Mouse (Mus musculus) limb, embryonic 11.5 days (tissue): ENCODE data around the gene Uqcc1. TPM values are rescaled to one million over a fixed set of nuclear protein-coding genes. Genes with fewer than 3 reads are reported as not detected.
"Not testable (repeated sequence)": the region's sequence is repeated elsewhere in the genome, so short reads cannot be mapped to it uniquely, and the experiment has no call there.

Experiments
- ATAC-seq: fragments of 200-750 bp; cut with Nextera tagmentation; 2 replicates; pipeline ENCODE4 v1.8.0; 2017; ENCODE audit warnings: low read depth; ENCODE audit not compliant: insufficient number of reproducible peaks, low FRiP score, low TSS enrichment
- DNase-seq: peaks from one replicate; pipeline ENCODE4 v3.0.0-alpha.2; 2015; ENCODE audit warnings: low spot score
- H3K27ac ChIP-seq: fragments of 300-500 bp; sonication (generic); replicated peaks from 2 replicates; pipeline ENCODE4 v1.5.1; 2014; ENCODE audit warnings: low read depth, mild to moderate bottlenecking, low read length
- H3K27me3 ChIP-seq: fragments of 300-500 bp; sonication (generic); 2 replicates; pipeline ENCODE4 v1.6.1; 2014; ENCODE audit warnings: mild to moderate bottlenecking, low read length, mixed read lengths; ENCODE audit not compliant: control insufficient read depth, insufficient read depth
- H3K36me3 ChIP-seq: fragments of 300-500 bp; sonication (generic); 2 replicates; pipeline ENCODE4 v1.6.1; 2014; ENCODE audit warnings: mild to moderate bottlenecking, low read length, moderate library complexity, mixed read lengths; ENCODE audit not compliant: control insufficient read depth, insufficient read depth
- H3K4me1 ChIP-seq: fragments of 300-500 bp; sonication (generic); 2 replicates; pipeline ENCODE4 v1.6.1; 2014; ENCODE audit warnings: low read length, mixed read lengths; ENCODE audit not compliant: control insufficient read depth, insufficient read depth
- H3K4me2 ChIP-seq: fragments of 300-500 bp; sonication (generic); 2 replicates; pipeline ENCODE4 v1.6.1; 2014; ENCODE audit warnings: low read depth, mild to moderate bottlenecking, moderate library complexity; ENCODE audit not compliant: severe bottlenecking
- H3K4me3 ChIP-seq: fragments of 300-500 bp; sonication (generic); 2 replicates; pipeline ENCODE4 v1.5.1; 2014; ENCODE audit warnings: low read depth, low read length
- H3K9ac ChIP-seq: fragments of 300-500 bp; sonication (generic); 2 replicates; pipeline ENCODE4 v1.6.1; 2014; ENCODE audit warnings: mild to moderate bottlenecking, low read length
- H3K9me3 ChIP-seq: fragments of 300-500 bp; sonication (generic); 2 replicates; pipeline ENCODE4 v1.6.1; 2016; ENCODE audit warnings: low read length; ENCODE audit not compliant: control insufficient read depth
- WGBS: fragments of 180-500 bp; shearing (Covaris S2); extraction: QIAGEN DNeasy Blood & Tissue Kit; methylation state at CpG from one replicate; pipeline ENCODE4 v1.1.7; 2014; 5-methylcytosine and 5-hydroxymethylcytosine counted together
- polyA plus RNA-seq: library from polyadenylated mRNA; unstranded; fragments of >200 nt; fragmentation: Nextera tagmentation; extraction: Ambion mirVana; gene quantifications from 2 replicates; pipeline ENCODE4 v1.2.1, GENCODE M21; 2014

The Uqcc1 gene
- polyA plus RNA-seq, 1 experiment from 2014 or later: 60.4 TPM

GRCm38 (mm10) chr2:155834732-155835131, 95.4 kb downstream of the Uqcc1 start, which contains the start of gene Fam83c:
Gene Fam83c (minus strand): TSS chr2:155834854.
- H3K27me3 ChIP-seq: no peaks in the 10 kb centered on the region
- ATAC-seq (no peak), DNase-seq (no peak)
- H3K27ac ChIP-seq: no peak within 1 kb of the TSS
- no peak within 1 kb of the TSS for H3K9ac ChIP-seq
- no peak within 1 kb of the TSS for H3K4me2 ChIP-seq
- no peaks in the 10 kb centered on the region for H3K4me1 ChIP-seq
- 65% methylated on average over 9 of the region's 9 CpGs for WGBS
- no peak within 1 kb of the TSS for H3K4me3 ChIP-seq
- H3K9me3 ChIP-seq: no peaks in the 10 kb centered on the region
- H3K36me3 ChIP-seq: no peaks in the 10 kb centered on the region

GRCm38 (mm10) chr2:155832087-155832486, 98.0 kb downstream of the Uqcc1 start:
- ATAC-seq, H3K27me3 ChIP-seq, H3K9ac ChIP-seq, H3K27ac ChIP-seq, DNase-seq, H3K36me3 ChIP-seq, H3K4me1 ChIP-seq, H3K4me3 ChIP-seq, H3K4me2 ChIP-seq, H3K9me3 ChIP-seq: not testable (repeated sequence)
- 66% methylated on average over 1 of the region's 1 CpGs for WGBS

GRCm38 (mm10) chr2:155831302-155831701, 98.8 kb downstream of the Uqcc1 start:
- ATAC-seq (no peak), DNase-seq (no peak)
- Histone ChIP-seq H3K4me2 (no peak overlapping the region), H3K36me3 (no peaks in the 10 kb centered on the region), H3K9ac (no peak overlapping the region), H3K4me3 (no peak overlapping the region), H3K9me3 (no peaks in the 10 kb centered on the region), H3K4me1 (0 out of 2 replicates have a peak, but pooled peaks cover 3% of the 10 kb centered on the region), H3K27ac (no peak overlapping the region), H3K27me3 (no peaks in the 10 kb centered on the region)
- 63% methylated on average over 9 of the region's 9 CpGs for WGBS

- Histone ChIP-seq H3K4me1 (0 out of 2 replicates have a peak, but pooled peaks cover 3% of the 10 kb centered on the region), H3K9ac (no peak overlapping the region), H3K27ac (no peak overlapping the region), H3K9me3 (no peaks in the 10 kb centered on the region), H3K27me3 (no peaks in the 10 kb centered on the region), H3K36me3 (no peaks in the 10 kb centered on the region), H3K4me3 (no peak overlapping the region), H3K4me2 (no peak overlapping the region)
- ATAC-seq: no peak
- WGBS: 87% methylated on average over 8 of the region's 8 CpGs
- no peak for DNase-seq
Measured at GRCm38 (mm10) chr2:155830841-155831240, 99.3 kb downstream of the Uqcc1 start.

- Histone ChIP-seq H3K9me3 (no peaks in the 10 kb centered on the region), H3K4me3 (peak within 1 kb of the TSS; percentile 87), H3K27me3 (no peaks in the 10 kb centered on the region), H3K4me1 (0 out of 2 replicates have a peak, but pooled peaks cover 3% of the 10 kb centered on the region), H3K4me2 (peak within 1 kb of the TSS; percentile 69), H3K9ac (peak within 1 kb of the TSS; percentile 63), H3K27ac (no peak within 1 kb of the TSS; the same call in 1 of the 2 replicates), H3K36me3 (peaks cover 9% of the 10 kb centered on the region)
- DNase-seq (peak; percentile 94), ATAC-seq (peak; percentile 86; the same call in 1 of the 2 replicates)
- WGBS: 3% methylated on average over 27 of the region's 27 CpGs
Measured at GRCm38 (mm10) chr2:155826630-155827424, 103.3 kb downstream of the Uqcc1 start, which contains the start of gene Eif6. Gene Eif6 (minus strand): TSS chr2:155826925.

GRCm38 (mm10) chr2:155825904-155826629, 104.0 kb downstream of the Uqcc1 start:
- DNase-seq (peak; percentile 30), ATAC-seq (no peak)
- 0 out of 2 replicates have a peak, but pooled peaks cover 3% of the 10 kb centered on the region for H3K4me1 ChIP-seq
- H3K27ac ChIP-seq: no peak overlapping the region; the same call in 1 of the 2 replicates
- peak overlapping the region; percentile 63 for H3K9ac ChIP-seq
- H3K4me3 ChIP-seq: peak overlapping the region; percentile 87
- whole genome bisulfite sequencing: 2% methylated on average over 52 of the region's 52 CpGs
- peak overlapping the region; percentile 69 for H3K4me2 ChIP-seq
- H3K27me3 ChIP-seq: no peaks in the 10 kb centered on the region
- no peaks in the 10 kb centered on the region for H3K9me3 ChIP-seq
- peaks cover 9% of the 10 kb centered on the region for H3K36me3 ChIP-seq

DNA sequence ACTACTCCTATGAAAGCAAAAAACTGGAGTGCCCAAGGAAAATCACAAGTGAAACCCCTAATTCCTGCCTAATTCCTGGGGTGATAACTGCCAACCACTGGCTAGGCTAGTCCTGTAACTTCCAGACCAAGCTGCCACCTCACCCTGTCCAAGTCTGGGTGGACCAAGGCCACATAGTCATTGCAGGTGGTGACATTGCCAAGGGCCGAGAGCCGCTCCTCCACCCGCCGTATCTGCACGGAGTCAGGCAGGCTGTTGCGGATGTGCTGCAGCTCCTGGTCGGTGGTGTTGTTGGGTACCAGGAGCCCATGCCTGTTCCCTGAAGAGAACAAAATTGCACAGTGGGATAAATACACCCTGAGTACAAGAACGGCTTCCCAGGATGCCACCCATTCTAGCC, 106.4 kb downstream of the Uqcc1 start:
- Histone ChIP-seq H3K9me3 (no peaks in the 10 kb centered on the region), H3K27me3 (no peaks in the 10 kb centered on the region), H3K36me3 (peaks cover 11% of the 10 kb centered on the region), H3K4me3 (no peak overlapping the region), H3K4me2 (no peak overlapping the region), H3K4me1 (peaks cover 5% of the 10 kb centered on the region; the same call in 1 of the 2 replicates), H3K9ac (no peak overlapping the region), H3K27ac (no peak overlapping the region)
- WGBS: 92% methylated on average over 8 of the region's 8 CpGs
- ATAC-seq: no peak
- no peak for DNase-seq

- Histone ChIP-seq H3K27me3 (no peaks in the 10 kb centered on the region), H3K9ac (no peak overlapping the region), H3K4me1 (peaks cover 5% of the 10 kb centered on the region; the same call in 1 of the 2 replicates), H3K4me3 (no peak overlapping the region), H3K27ac (no peak overlapping the region), H3K4me2 (no peak overlapping the region), H3K9me3 (no peaks in the 10 kb centered on the region), H3K36me3 (peaks cover 11% of the 10 kb centered on the region)
- ATAC-seq: no peak
- DNase-seq: no peak
- WGBS: 94% methylated on average over 5 of the region's 5 CpGs
Measured at GRCm38 (mm10) chr2:155820779-155821178, 109.3 kb downstream of the Uqcc1 start.
